Mouse (Mus musculus) C2C12 (cell line): ENCODE measurements around the gene Sept9.

Experiments used
- CTCF ChIP-seq: IDR thresholded peaks from one replicate; pipeline ENCODE4 v1.5.1; 2011; ENCODE audit not compliant: control insufficient read depth, insufficient read depth, insufficient read length
- MAX ChIP-seq: IDR thresholded peaks from one replicate; pipeline ENCODE4 v1.6.1; 2011; ENCODE audit warnings: mild to moderate bottlenecking, control low read depth
- MYOD1 ChIP-seq: IDR thresholded peaks from one replicate; pipeline ENCODE4 v1.6.1; 2011; ENCODE audit warnings: low read depth; ENCODE audit not compliant: control insufficient read depth, insufficient read length

DNA sequence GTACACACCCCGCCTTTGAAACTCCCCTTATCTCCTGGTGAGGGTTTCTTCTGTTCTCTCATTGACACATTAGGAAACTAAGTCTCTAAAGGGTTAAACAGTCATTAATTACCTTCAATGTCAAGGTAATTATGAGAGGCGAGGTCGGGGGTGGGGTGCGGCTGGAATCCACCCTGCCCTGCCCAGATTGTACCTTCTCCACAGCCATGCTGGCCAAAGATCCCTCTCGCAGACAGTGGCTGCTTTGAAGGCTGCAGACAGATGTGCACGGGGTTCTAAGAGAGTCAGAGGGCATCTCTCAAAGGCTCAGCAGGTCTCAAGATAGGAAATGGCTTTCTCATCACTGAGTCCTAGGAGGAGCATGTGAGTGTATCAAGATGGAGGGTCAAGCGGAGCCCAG is 198.7 kb downstream of the Sept9 start:
- TF ChIP-seq CTCF (no peak), MAX (no peak), MYOD1 (no peak)
